Mouse (Mus musculus) hindbrain, embryonic 13.5 days (tissue): ENCODE results near the gene Tex2. TPM values are rescaled to one million over a fixed set of nuclear protein-coding genes. Genes with fewer than 3 reads are reported as not detected.

Experiments
- ATAC-seq: fragments of 200-750 bp; cut with Nextera tagmentation; 2 replicates; pipeline ENCODE4 v1.8.0; 2017; ENCODE audit warnings: moderate TSS enrichment; ENCODE audit not compliant: low FRiP score
- H3K27ac ChIP-seq: fragments of 300-500 bp; sonication (generic); 2 replicates; pipeline ENCODE4 v1.5.1; 2015; ENCODE audit warnings: inconsistent platforms, mild to moderate bottlenecking, moderate library complexity
- H3K27me3 ChIP-seq: fragments of 300-500 bp; sonication (generic); 2 replicates; pipeline ENCODE4 v1.6.1; 2015; ENCODE audit warnings: mild to moderate bottlenecking, inconsistent platforms
- H3K36me3 ChIP-seq: fragments of 300-500 bp; sonication (generic); 2 replicates; pipeline ENCODE4 v1.6.1; 2015; ENCODE audit warnings: mild to moderate bottlenecking, inconsistent platforms
- H3K4me1 ChIP-seq: fragments of 300-500 bp; sonication (generic); replicated peaks from 2 replicates; pipeline ENCODE4 v1.6.1; 2015; ENCODE audit warnings: inconsistent platforms
- H3K4me2 ChIP-seq: fragments of 300-500 bp; sonication (generic); 2 replicates; pipeline ENCODE4 v1.6.1; 2015; ENCODE audit warnings: inconsistent platforms, mild to moderate bottlenecking, moderate library complexity
- H3K4me3 ChIP-seq: fragments of 300-500 bp; sonication (generic); 2 replicates; pipeline ENCODE4 v1.5.1; 2015; ENCODE audit warnings: mild to moderate bottlenecking, inconsistent platforms
- H3K9ac ChIP-seq: fragments of 300-500 bp; sonication (generic); 2 replicates; pipeline ENCODE4 v1.6.1; 2015; ENCODE audit warnings: mild to moderate bottlenecking, inconsistent platforms
- H3K9me3 ChIP-seq: fragments of 300-500 bp; sonication (generic); 2 replicates; pipeline ENCODE4 v1.6.1; 2016; ENCODE audit warnings: inconsistent platforms
- WGBS: fragments of 180-500 bp; shearing (Covaris S2); methylation state at CpG from one replicate; pipeline ENCODE4 v1.1.7; 2015; 5-methylcytosine and 5-hydroxymethylcytosine counted together
- polyA plus RNA-seq: library from polyadenylated mRNA; unstranded; fragments of >200 nt; fragmentation: Nextera tagmentation; extraction: Ambion mirVana; gene quantifications from 2 replicates; pipeline ENCODE4 v1.2.1, GENCODE M21; 2015

The Tex2 gene
- polyA plus RNA-seq, 1 experiment from 2014 or later, result 21.7 TPM

DNA sequence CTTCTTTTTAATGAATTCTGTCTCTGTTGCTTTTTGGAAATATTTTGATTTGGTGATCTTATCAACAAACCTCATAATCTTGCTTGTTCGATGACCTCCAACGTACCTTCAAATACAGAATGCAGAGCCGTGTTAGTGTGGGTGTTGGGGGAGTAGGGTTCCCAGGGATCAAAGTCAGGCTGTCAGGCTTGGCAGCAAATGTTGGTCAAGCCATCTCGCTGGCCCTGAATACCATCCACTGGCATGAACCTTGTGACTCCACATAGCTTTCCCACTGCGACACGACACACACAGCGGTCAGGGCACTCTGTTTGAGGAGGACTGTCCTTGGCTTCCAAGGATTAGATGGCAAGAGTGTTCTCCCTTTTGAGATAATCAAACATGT is 101.2 kb downstream of the Tex2 start:
- Histone ChIP-seq H3K9ac (no peak overlapping the region), H3K27ac (no peak overlapping the region), H3K4me3 (no peak overlapping the region), H3K9me3 (no peaks in the 10 kb centered on the region), H3K4me2 (no peak overlapping the region), H3K27me3 (no peaks in the 10 kb centered on the region), H3K36me3 (peaks cover 39% of the 10 kb centered on the region), H3K4me1 (peaks cover 20% of the 10 kb centered on the region)
- ATAC-seq, result no peak
- 95% methylated on average over 7 of the region's 7 CpGs for WGBS

DNA sequence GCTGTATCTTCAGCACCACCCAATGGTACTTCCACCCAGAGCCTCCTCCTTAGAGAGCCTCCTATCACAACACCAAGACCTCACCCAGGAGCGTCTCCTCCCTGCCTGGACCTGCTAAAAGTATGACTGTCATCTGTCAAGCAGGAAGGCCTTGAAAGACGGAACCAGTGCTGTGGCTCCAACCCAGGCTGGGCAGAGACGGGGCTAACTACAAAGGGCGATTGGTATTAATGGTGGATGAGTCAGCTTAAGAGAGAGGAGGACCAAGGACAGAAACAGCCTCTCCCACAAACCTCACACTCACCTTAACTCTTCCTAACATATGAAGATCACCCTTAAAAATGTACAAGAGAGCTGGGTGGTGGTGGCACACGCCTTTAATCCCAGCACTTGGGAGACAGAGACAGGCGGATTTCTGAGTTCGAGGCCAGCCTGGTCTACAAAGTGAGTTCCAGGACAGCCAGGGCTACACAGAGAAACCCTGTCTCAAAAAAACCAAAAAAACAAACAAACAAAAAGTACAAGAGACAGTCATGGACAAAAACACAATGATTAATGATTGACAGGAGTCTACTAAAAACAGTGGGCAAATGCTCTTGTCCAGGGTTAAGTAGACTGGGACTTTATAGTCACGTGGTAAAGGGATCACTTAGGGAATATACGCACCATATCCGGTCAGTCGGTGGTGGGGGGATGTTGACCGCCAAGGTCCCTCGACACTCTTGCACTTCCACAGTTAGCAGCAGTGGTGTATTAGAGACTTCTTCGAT is 101.8 kb downstream of the Tex2 start:
- H3K9ac ChIP-seq, result no peak overlapping the region
- no peak overlapping the region for H3K4me3 ChIP-seq
- ATAC-seq, result no peak
- no peaks in the 10 kb centered on the region for H3K9me3 ChIP-seq
- H3K27ac ChIP-seq, result no peak overlapping the region
- peaks cover 20% of the 10 kb centered on the region for H3K4me1 ChIP-seq
- H3K4me2 ChIP-seq, result no peak overlapping the region
- 93% methylated on average over 14 of the region's 14 CpGs for WGBS
- H3K36me3 ChIP-seq, result peaks cover 44% of the 10 kb centered on the region
- no peaks in the 10 kb centered on the region for H3K27me3 ChIP-seq

DNA sequence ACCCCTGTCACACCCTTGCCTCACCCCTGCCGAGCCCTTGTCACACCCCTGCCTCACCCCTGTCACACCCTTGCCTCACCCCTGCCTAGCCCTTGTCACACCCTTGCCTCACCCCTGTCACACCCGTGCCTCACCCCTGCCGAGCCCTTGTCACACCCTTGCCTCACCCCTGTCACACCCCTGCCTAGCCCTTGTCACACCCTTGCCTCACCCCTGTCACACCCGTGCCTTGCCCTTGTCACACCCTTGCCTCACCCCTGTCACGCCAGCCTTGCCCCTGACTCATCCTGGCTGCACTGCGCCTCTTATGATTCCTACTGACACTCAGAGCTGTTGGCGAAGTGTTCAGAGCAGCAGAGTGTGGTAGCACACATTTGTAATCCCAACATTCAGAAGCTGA is 105.6 kb downstream of the Tex2 start:
- H3K4me1 ChIP-seq, result no peaks in the 10 kb centered on the region
- peaks cover 49% of the 10 kb centered on the region for H3K36me3 ChIP-seq
- H3K27me3 ChIP-seq, result no peaks in the 10 kb centered on the region
- H3K9ac ChIP-seq, result no peak overlapping the region
- H3K4me2 ChIP-seq, result no peak overlapping the region
- no peak for ATAC-seq
- no peaks in the 10 kb centered on the region for H3K9me3 ChIP-seq
- H3K4me3 ChIP-seq, result no peak overlapping the region
- H3K27ac ChIP-seq, result no peak overlapping the region
- WGBS, result 90% methylated on average over 7 of the region's 7 CpGs

DNA sequence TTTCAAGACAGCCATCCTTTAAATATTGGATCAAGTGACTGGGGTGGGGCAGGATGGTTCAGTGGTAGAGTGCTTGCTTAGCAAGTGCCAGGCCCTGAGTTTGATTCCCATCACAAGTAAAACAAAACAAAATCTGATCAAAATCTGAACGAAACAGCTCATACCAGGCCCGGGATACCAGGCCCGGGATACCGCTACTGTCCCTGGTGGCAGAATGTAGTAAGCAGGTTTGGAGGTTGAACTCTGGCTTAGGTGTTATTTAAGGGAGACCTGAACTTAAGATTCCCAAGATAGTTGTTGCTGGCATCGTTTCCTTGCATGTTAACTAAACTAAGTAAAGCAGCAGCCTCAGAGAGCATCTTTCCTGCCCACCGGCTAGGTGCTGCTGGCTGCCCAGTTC is 107.0 kb downstream of the Tex2 start:
- Histone ChIP-seq H3K4me2 (no peak overlapping the region), H3K9ac (no peak overlapping the region), H3K36me3 (peaks cover 39% of the 10 kb centered on the region), H3K4me1 (peaks cover 9% of the 10 kb centered on the region), H3K4me3 (no peak overlapping the region), H3K9me3 (no peaks in the 10 kb centered on the region), H3K27ac (no peak overlapping the region), H3K27me3 (no peaks in the 10 kb centered on the region)
- ATAC-seq, result no peak
- 86% methylated on average over 6 of the region's 6 CpGs for WGBS

DNA sequence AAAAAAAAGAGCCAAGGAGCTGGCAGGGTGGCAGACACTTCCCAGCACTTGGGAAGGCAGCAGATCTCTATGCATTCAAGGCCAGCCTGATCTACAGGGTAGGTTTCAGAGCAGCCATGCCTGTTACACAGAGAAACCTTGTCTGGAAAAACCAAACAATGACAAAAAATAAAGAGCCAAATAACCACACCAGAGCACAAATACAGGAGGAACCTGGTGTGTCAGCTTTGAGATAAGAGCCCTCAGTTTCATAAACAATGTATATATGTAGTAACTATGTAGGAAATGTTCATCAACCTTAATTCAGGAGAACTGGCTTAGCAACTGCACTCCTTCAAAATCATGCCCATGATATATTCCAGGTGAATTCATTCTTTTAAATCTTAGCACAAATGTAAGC is 109.1 kb downstream of the Tex2 start:
- H3K4me1 ChIP-seq, result peaks cover 9% of the 10 kb centered on the region
- no peak overlapping the region for H3K4me3 ChIP-seq

DNA sequence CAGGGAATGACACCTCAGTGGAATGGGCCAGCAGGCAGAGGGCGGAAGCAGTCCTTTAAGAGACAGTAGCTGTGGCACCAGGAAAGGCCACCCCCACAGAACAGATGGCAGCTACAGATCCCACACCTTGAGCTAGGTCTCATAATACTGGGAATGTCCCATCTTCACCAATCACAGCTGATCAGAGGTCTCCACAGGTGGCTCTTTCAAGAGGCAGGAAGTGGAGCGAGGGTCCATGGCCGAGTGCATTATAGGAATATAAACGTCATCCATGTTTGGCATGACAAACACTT is 109.9 kb downstream of the Tex2 start:
- H3K4me2 ChIP-seq, result no peak overlapping the region
- 82% methylated on average over 4 of the region's 4 CpGs for WGBS
- H3K9me3 ChIP-seq, result no peaks in the 10 kb centered on the region
- H3K4me1 ChIP-seq, result peaks cover 9% of the 10 kb centered on the region
- no peak overlapping the region for H3K9ac ChIP-seq
- peak overlapping the region; percentile 44; the same call in 1 of the 2 replicates for H3K27ac ChIP-seq
- no peak for ATAC-seq
- no peaks in the 10 kb centered on the region for H3K27me3 ChIP-seq
- H3K4me3 ChIP-seq, result no peak overlapping the region
- H3K36me3 ChIP-seq, result peaks cover 14% of the 10 kb centered on the region

More for the DNA sequence above, 109.1 kb downstream of the Tex2 start:
- no peak for ATAC-seq
- H3K36me3 ChIP-seq, result peaks cover 22% of the 10 kb centered on the region
- no peaks in the 10 kb centered on the region for H3K27me3 ChIP-seq
- H3K27ac ChIP-seq, result no peak overlapping the region
- no peaks in the 10 kb centered on the region for H3K9me3 ChIP-seq
- H3K9ac ChIP-seq, result no peak overlapping the region
- no peak overlapping the region for H3K4me2 ChIP-seq

DNA sequence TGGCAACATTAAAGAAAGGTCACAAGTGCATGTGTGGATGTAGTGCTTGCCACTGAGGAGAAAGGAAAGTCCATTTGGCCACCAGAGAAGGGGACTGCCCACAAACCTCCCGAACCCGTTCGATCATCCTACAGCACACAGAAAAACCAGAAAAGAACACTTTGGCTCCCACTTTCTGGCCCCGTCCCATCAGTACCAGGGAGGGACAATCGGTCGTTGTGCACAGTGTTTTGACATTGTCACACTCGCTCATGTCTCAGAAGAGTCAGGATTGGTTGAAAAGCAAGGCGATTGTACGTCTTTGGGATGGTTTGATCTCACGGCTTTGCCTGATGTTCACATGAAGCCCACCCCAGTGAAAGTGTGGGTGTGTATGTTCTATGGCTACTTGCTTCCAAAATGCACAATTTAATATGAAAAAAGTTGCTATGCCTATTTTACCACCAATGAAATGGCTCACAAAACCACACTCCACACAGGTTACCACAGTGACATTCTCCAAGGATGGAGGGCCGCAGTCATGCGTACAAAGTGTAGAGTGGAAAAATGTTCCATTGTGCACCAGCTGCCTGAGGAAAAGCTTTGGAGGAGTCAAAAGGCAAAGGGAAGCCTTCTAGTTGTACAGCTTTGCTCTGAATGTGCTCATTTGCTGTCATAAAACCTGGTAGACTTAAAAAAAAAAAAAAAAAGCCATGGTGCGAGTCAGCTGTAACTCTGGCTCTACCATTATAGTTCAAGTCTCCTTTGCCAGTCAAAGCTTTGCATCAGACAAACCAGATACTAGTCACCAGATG is 110.4 kb downstream of the Tex2 start:
- H3K4me1 ChIP-seq, result peaks cover 9% of the 10 kb centered on the region
- H3K4me3 ChIP-seq, result no peak overlapping the region
- peaks cover 10% of the 10 kb centered on the region for H3K36me3 ChIP-seq
- peak overlapping the region; percentile 44 for H3K27ac ChIP-seq
- H3K27me3 ChIP-seq, result no peaks in the 10 kb centered on the region
- ATAC-seq, result no peak
- WGBS, result 70% methylated on average over 13 of the region's 13 CpGs
- no peak overlapping the region for H3K9ac ChIP-seq
- H3K9me3 ChIP-seq, result no peaks in the 10 kb centered on the region
- no peak overlapping the region for H3K4me2 ChIP-seq

DNA sequence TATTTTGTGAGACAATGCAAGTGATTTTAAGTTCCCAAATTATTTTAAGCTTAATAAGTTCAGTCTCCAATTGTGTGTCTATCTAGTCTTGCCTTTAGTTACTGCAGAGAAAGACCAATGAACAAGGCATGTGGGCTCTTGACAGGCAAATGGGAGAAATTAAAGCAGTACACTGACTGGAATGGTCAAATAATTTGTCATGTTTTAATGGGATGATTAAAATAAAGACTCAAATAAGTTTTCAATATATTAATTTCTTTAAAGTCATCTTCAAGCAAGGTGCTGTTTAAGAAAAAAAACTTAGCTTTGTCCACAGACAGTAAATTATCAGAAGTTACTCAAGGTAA is 111.1 kb downstream of the Tex2 start:
- Histone ChIP-seq H3K9ac (peak overlapping the region; percentile 100), H3K4me2 (peak overlapping the region; percentile 77), H3K4me3 (peak overlapping the region; percentile 70; the same call in 1 of the 2 replicates), H3K36me3 (peaks cover 10% of the 10 kb centered on the region), H3K9me3 (no peaks in the 10 kb centered on the region), H3K27ac (0 out of 2 replicates have a peak overlapping the region, but pooled peaks have one; percentile 98), H3K4me1 (peaks cover 9% of the 10 kb centered on the region), H3K27me3 (no peaks in the 10 kb centered on the region)
- no peak for ATAC-seq

DNA sequence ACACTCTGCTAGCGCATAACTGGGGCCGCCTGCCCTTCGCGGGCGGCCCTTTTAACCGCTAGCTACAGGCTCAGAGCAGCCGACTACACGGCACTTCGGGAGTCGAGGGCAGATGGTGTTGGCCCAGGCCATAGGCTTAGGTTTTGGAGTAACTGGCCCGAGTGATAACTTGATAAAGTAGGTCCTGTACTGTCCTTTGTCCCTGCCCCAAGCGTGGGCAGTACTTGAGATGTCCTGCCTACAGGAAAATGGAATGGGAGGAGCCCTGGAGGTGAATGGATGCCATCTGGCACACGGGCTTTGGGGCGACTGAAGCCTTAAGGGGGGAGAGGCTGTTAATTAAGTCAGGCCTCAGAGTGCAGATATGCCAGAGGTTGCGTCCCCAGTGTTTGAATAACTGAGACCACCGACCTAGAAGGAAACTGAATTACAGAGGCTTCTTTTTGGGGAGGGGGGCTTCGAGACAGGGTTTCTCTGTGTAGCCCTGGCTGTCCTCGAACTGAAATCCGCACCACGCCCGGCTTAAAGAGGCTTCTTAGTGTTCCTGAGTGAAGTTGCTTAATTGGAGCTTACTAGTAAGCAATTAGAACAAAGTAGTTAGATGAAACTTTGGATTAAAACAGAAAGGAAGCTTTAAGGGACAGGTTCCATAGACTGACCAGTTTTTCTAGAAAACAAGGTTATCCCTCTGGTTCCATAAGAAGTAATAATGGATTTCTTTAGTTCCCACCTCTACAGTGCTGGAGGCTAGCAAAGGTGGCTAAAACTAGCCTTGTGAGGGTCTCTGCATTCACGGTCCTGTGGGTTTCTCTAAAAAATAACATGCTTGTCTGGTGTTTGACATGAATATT is 111.7 kb downstream of the Tex2 start:
- Histone ChIP-seq H3K9me3 (no peaks in the 10 kb centered on the region), H3K27me3 (no peaks in the 10 kb centered on the region), H3K4me1 (peaks cover 9% of the 10 kb centered on the region), H3K36me3 (peaks cover 7% of the 10 kb centered on the region), H3K9ac (peak overlapping the region; percentile 100), H3K27ac (peak overlapping the region; percentile 98), H3K4me3 (peak overlapping the region; percentile 70), H3K4me2 (peak overlapping the region; percentile 77)
- 2% methylated on average over 22 of the region's 22 CpGs for WGBS
- ATAC-seq, result peak; percentile 80

DNA sequence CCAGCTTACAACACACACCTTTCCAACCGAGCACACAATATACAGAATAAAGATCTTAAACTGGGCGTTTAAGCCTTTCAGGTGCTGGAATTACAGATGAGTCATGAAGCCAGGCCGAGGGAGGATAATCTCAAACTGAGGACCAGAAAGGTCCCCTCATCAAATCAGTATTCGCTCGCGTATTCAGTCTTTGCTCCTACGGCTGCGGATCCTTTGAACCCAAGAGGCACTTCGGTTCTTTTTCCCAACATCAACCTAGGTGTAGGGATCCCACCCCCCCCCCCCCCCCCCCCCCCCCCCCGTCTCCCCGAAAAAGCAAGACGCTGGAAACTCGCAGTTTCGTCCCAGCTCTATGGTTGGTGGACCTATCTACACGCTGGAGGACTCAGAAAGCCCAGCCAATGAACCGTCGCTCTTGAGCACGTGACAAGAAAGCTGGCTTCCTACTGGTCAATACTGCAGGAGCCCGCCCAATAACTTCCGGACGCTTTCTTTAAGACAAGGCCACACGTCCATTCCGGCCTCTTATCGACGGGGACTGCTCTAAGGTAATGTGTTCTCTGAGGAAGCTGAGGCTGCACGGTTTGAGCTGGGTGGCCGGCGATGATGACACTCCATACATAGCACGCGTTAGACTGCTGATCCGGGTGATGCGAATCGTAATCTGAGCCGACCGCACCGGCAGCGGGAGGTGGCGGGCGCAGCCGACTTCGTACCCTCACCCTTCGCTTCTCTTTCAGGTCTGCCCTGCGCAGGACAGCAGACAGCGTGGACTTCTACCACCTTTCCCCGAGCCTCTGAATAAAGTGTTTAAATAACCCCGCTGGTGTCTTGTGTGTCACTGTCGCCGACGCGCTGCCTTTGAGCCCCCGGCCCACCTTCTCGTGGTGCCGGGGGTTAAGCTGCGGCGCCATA is 112.6 kb downstream of the Tex2 start:
- H3K4me3 ChIP-seq, result peak overlapping the region; percentile 70
- peak overlapping the region; percentile 77 for H3K4me2 ChIP-seq
- WGBS, result under 1% methylated on average over 50 of the region's 55 CpGs
- no peaks in the 10 kb centered on the region for H3K27me3 ChIP-seq
- peak overlapping the region; percentile 98 for H3K27ac ChIP-seq
- peak; percentile 96 for ATAC-seq
- no peaks in the 10 kb centered on the region; the same call in 1 of the 2 replicates for H3K36me3 ChIP-seq
- peak overlapping the region; percentile 100 for H3K9ac ChIP-seq
- H3K4me1 ChIP-seq, result peaks cover 9% of the 10 kb centered on the region
- no peaks in the 10 kb centered on the region for H3K9me3 ChIP-seq

DNA sequence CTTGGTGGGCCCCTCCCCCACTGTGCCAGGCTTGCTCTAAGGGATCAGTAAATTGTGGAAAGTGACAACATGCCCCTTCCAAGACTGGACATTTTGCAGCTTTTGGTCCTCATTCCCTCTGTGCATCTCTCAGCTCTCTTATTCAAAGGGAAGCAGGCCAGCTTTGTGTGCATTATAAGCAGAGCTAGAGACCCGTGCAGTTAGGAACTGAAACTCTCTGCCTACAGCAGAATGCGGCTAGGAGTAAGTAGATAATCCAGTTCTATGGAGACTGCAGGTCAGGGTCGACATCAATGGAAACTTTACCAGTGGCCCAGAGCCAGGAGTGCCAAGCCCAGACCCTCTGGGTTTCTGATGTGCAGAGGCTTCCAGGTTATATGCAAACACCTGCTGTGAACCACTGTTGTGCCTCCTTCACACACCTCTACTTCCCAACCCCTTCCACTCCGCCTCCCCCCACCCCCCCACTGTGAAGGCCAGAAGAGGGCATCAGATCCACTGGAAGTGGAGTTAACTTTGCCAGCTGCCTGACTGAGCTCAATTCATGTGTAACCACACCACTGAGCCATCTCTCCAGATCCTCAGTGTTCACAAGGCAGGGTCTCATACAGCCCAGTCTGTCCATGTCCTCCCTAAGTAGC is 114.4 kb downstream of the Tex2 start:
- H3K4me1 ChIP-seq, result peaks cover 9% of the 10 kb centered on the region
- H3K4me2 ChIP-seq, result no peak overlapping the region
- H3K36me3 ChIP-seq, result no peaks in the 10 kb centered on the region; the same call in 1 of the 2 replicates
- H3K27me3 ChIP-seq, result no peaks in the 10 kb centered on the region
- no peak overlapping the region for H3K9ac ChIP-seq
- no peak for ATAC-seq
- WGBS, result 14% methylated on average over 4 of the region's 4 CpGs
- H3K4me3 ChIP-seq, result no peak overlapping the region
- no peaks in the 10 kb centered on the region for H3K9me3 ChIP-seq
- H3K27ac ChIP-seq, result no peak overlapping the region
